Mouse (Mus musculus): Measurements from ENCODE around the gene Dclk3.

Gene Dclk3

DNA sequence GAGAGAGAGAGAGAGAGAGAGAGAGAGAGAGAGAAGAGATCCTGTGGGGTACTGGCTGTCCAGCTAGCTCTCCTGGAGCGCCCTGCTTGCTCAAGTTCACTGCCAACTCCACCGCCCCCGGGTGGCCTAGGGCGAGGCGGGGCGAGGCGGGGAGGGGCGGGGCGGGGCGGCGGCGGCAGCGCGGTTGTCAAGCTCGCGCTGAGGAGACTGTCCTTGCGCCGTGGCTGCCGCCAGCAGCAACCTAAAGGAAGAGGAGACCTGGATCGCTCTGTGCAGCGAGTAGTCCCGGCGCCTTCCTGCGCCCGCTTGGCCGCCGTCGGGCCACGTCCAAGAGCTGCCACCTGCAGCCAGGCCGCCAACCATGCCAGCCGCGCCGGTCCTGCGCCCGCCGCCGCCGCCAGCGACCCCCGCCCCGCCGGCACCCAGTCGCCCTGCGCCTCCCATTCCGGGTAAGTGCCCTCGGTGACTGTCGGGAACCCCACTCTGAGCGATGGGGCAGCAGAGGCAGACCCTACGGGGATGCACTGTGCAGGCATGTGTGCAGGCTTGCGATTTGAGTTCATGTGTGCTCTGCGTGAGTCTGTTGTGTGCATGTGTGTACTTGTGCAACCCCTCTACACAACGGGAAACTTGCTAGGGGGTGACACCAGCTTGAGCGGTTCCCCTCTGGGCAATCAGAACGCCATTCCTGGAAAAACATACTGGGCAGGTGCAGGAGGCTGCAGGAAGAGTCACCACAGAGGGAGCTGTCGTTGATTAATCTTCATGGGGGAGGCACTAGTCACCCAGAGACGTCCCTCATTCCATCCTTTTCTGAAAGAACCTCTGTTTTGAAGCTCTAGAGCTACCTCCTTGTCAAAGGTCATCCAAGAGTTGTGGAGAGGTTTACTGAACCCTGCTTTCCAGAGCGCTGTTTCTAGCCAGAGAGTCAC lies at the start of gene Dclk3:
TSS of gene Dclk3 (plus strand) at position 178 of the 932 bp plus-strand sequence.
- DNase-seq (ENCODE audit: low spot score): no peak

DNA sequence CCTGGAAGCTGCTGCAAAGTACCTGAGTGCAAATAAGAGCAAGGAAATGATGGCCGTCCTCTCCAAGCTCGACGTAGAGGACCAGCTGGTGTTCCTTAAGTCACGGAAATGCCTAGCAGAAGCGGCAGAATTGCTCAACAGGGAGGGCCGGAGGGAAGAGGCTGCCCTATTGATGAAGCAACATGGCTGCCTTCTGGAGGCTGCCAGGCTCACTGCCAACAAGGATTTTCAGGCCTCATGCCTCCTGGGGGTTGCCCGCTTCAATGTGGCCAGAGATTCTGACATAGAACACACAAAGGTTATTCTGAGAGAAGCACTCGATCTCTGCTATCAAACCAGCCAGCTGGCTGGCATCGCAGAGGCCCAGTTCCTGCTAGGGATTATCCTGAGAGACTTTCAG lies 48.9 kb upstream of the Dclk3 start:
- no peak for DNase-seq (ENCODE audit: low spot score)

DNA sequence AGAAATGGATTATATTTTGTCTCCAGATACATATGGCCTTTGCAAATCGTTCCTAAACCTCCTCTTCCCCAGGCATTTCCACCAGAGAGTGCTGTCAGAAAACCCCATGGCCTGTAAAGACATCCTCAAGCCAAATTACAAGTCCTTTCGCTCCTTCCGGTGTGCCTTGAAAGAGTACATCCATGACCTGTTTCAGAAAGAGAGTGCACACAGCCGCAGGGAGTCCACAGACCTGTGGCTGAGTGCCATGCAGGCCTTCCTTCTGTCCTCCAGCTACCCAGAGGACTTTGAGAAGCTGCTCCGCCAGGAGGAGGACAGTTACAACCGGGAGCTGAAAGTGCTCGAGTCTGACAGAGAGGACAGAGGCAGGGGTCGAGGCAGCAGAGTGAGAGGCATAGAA lies 47.8 kb upstream of the Dclk3 start:
- DNase-seq (ENCODE audit: low spot score): no peak

DNA sequence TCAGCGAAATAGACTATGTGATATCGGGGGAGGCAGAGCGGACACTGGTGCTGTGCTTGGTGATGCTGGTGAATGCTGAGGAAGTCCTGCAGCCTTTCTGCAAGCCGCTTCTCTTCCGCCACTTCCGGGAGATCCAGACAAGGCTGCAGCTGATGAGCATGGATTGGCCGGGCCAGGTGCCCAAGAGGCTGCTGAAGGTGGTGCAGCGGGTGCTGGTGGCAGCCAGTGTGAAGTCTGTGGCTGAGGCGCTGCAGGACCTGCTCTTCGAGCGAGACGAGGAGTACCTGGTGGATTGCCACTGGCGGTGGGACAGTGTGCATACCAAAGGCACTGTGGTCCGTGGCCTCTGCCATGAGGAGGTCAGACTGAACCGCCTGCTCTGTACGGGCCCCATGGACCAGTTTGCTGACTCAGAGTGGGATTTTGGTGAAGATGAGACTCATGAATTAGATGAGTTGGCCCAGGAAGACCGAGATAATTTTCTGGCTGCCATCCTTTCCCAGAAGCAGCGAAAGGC lies 46.9 kb upstream of the Dclk3 start:
- no peak for DNase-seq (ENCODE audit: low spot score)

DNA sequence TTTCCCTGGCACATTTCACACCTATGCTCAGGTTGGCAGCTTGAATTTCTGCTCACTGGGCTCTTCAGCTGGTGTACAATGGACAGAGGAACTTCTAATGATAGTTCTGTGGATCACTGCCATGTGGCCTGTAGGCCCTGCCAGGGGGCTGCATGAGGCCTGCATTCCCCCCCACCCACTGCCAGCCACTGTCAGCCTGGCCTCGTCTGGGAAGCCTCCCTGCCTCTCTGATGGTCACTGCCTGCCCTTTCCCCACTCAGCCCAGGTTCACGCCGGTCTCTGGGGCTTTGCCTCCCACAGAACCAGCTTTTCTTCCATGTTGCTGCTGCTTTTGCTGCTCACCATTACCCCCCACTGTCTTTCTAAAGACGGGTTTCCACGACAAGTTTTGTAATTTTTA lies 43.6 kb upstream of the Dclk3 start:
- DNase-seq (ENCODE audit: low spot score): no peak

DNA sequence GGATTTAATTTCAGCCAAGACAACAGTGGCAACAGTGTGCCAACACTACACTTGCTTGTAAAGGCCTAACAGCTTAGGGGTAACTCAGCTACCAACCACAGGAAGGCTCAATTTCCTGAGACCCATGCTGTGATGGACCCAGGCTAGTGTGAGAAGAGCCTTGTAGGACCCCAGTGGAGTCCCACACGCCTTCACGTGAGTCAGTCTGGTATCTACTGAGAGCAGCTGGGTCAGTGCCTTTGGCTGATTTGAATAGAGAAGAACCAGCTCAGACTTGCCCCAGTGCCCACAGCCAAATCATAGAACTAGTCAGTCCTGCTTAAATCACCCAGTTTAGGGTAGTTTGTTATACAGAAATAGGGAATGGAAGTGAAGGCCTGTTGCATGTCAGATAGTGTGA lies 40.8 kb upstream of the Dclk3 start:
- no peak for DNase-seq (ENCODE audit: low spot score)

DNA sequence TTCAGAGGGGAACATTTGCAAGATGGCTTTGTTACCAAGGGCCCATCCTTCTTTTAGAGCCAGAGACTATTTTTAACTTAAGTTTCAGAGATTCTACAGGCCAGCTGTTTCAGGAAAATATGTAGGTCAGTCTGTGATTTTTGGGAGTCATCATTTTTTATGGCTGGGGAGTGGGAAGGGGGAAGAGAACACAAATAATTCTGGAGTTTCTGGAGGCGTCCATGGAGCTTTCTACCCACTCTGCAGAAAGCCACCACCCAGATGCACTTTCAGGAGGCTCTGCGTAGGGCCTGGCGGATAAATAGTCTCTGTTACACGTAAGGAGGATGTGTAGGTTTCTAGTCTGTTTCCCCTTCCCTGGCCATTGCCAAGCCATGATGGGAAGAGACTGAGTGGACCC lies 38.8 kb upstream of the Dclk3 start:
- no peak for DNase-seq (ENCODE audit: low spot score)

DNA sequence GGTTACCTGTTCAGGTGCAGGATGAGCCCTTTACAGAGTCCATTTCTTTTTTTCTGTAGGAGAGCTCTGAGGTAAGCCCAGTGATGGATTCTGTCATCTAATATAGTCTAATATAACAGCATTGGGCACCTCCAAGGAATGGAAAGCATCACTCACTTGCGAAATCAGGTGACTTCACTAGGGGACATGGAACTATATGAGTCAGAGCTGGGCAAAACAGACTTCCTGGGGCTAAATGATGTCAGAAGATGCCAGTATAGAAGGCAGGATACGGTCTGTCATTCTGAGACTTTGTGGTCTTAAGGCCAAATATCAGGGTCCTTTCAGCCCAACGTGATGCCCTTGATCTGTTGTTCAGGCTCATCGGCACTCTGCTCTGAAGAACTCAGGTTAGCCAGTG lies 35.7 kb upstream of the Dclk3 start:
- no peak for DNase-seq (ENCODE audit: low spot score)

DNA sequence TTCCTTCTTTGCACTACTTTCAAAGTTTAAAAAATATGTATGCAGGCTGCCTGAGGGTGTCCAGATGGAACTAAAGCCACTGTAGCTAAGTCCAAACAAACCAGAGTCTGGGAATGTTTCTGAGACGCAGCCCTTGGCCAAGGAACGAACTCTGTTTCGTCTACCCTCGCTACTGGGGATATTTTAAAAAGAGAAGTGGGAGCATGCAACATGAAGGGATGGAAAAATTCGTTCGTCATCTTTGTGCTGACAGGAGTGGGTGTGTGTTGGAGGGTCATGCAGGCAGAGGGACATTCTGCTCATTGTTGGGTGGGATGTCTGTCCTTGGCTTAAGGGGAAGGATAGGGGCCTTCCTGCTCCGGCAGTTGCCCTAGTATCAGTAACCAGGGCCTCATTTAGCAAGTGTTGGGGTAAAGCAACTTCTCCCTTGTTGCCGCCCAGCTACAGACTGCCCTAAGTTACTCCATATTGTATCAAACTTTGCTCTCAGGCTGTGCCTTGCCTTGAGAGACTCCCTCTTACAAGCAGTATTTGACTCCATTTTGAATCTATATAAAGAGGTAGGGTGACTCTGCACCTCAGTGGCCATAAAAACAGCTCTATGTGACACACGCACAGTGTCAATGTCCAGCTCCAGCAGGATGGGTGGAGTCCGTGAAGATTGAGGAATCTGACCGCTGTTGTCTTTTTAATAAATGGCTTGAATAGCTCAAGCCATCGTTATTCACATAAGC lies 34.4 kb upstream of the Dclk3 start:
- no peak for DNase-seq (ENCODE audit: low spot score)

DNA sequence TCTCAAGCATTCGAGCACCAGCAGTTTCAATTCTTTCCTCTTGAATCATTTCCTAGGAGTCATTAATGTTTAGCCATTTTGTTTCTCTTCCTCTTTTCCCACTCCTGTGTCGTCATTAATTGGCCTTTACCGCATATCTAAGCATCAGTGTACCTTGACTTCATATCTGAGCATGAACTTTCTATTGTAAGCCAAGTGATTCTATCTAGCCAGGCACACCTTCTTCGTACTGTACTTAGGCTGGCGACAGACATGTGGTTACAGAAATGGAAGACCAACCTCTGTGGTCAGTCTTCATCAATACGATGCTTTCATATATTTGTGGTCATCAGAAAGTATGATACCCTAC lies 33.8 kb upstream of the Dclk3 start:
- no peak for DNase-seq (ENCODE audit: low spot score)

DNA sequence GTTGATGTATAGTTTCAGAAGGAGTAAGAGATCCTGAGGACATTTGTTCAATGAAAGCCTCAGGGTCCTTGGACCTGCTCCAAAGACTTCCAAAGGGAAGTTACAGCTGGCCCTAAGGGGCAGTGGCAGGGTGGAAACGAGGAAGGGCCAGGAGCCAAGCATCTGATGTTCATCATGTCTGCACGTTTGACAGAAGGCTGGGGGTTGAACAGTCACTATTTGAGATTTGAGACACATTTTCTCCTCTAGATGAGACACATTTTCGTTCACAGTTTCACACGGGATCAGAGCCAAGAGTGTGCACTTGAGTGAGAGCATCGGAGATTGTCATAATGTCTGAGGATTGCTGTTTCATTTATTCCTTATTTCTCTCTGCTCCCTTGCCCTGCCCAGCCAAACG lies 30.9 kb upstream of the Dclk3 start:
- DNase-seq (ENCODE audit: low spot score): no peak

DNA sequence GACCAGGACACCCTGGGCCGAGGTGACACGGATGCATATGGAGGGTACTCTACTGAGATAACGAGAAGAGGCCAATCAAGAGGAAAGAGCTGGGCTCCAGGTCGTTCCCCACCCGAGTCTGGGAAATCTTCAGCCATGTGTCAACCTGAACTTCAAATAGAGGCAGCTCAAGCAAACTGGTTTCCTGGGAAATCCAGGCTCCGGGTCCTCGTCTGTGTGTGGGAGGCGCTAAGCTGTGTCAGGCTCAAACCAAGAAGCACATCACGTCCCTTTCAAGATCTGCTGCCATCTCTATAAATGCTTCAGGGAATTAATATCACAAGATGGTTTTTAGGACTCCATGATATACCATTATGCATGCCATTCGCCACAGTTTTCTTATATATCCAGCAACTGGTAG lies 30.5 kb upstream of the Dclk3 start:
- DNase-seq (ENCODE audit: low spot score): no peak

DNA sequence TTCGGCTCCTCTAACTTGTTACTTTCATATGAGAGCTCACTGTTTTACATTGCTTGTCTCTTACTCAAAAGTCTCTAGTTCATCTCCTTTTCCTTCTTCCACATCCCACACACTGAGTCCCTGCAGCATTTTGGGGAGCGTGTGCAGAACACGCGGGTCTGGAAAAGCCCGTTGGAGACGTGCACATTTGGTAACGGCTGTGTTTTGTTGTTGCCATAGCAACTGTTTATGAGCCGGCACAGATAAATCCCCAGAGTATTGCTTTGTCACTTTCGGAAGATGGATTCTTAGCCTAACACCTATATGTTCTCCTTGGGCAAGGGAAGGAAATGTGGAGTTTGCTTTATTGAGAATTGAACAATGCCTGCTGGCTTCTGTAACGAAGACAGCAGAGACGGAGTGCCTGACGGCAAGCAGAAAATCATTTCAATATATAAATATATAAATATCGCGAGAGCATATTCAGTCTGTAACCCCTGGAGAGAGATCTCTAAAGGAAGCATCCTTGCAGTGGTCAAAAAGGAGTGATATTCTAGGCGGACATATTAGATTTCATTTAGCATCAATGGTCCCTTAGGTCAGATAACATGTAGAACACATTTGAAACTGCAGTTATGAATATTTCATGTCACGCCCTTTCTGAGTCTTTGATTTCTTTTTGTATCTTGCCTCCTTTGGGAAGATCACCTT lies 26.3 kb upstream of the Dclk3 start:
- peak; percentile 61 for DNase-seq (ENCODE audit: low spot score)

DNA sequence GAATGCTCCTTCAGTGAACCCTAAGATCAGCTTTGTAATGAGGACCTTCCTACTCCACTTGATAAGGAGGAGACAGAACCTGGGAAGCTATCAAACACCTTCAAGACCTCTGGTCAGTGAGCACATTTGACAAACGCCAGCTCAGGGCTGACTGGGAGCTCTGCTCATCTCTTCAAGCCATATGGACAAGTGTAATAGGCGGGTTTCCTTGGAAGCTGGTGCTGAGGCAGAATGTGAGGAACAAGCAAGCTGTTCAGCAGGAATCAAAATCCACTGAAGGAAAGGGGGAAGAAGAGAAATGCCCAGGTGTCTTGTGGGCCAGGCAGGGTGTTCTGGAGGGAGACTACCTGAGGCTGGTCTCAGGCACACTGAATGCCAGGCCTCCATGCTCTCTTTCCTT lies 17.0 kb upstream of the Dclk3 start:
- DNase-seq (ENCODE audit: low spot score): no peak

DNA sequence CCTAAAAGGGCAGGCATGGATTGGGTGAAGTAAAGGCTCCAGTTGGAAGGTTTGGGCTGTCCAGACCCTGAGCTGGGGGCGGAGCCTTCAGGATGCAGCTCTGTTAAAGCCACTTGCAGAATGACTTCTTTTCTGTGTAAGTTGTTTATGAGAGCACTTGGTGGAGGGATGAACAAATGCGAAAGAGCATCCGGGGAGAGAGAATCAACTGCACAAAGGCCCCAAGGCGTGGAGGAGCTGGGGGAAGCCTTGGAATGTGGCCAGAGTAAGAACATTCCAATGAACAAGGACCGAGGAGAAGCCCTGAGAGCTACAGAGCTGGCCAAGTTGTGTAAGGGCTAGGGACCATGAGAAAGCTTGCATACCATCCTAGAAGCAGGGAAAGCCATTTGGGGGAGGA lies 16.3 kb upstream of the Dclk3 start:
- DNase-seq (ENCODE audit: low spot score): no peak

DNA sequence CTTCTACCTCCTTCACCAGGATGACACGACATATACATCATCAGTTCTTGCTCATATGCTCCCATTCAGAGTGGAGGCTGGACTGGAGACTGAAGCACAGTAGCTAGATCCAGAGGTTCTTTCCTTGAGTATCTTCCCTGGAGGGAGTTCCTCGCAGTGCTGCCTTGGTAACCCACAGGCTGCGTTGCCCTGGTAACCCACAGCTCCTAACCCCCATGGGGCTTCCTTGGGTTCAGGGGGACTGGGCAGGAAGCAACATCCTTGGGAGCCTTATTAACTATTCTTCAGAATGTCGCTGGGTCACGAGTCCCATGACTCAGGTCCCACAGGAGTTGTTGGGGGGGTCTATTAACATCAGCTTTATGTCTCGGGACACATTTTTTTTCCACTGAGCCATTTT lies 13.8 kb upstream of the Dclk3 start:
- DNase-seq (ENCODE audit: low spot score): no peak

DNA sequence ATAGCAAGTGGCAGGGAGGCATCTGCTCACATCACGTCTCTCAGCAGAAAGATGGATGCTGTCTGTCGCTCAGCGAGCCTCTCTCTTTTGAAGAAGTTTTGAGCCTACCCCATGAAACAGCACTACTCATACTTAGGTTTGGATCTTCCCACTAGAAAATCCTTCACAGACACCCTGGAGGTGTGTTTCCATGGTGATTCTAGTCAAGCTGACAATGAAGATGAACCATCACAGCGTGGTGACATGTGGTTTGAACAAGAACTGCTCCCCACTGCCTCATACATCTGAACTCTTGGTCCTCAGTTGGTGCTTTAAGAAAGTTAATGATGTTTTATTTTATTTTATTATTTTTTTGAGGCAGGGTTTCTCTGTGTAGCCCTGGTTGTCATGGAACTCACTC lies 12.9 kb upstream of the Dclk3 start:
- DNase-seq (ENCODE audit: low spot score): no peak

DNA sequence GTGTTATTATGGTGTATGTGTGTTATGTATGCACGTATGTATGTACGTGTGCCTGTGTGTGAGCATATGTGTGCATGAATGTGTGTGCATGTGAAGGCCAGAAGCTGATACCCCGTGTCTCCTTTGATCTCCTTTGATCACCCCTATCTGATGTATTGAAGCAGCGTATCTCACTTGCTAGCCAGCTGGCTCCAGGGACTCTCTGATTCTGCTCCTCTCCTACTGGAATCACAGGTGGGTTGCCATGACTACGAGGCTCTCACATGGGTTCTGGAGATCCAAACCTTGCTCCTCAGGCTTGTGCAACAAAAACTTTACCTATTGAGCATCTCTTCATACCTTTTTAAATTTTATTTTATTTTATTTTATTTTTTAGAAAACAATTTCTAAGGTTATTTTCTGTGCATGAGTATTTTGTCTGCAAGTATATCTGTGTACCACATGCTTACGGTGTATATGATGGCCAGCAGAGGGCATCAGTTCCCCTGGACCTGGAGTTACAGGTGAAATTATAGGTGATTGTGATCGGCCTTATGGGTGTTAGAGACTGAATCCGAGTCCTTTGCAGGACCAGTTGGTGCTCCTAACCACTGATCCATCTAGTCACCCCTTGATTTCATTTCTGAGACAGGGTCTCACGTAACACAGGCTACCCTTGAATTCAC lies 10.9 kb upstream of the Dclk3 start:
- DNase-seq (ENCODE audit: low spot score): no peak

DNA sequence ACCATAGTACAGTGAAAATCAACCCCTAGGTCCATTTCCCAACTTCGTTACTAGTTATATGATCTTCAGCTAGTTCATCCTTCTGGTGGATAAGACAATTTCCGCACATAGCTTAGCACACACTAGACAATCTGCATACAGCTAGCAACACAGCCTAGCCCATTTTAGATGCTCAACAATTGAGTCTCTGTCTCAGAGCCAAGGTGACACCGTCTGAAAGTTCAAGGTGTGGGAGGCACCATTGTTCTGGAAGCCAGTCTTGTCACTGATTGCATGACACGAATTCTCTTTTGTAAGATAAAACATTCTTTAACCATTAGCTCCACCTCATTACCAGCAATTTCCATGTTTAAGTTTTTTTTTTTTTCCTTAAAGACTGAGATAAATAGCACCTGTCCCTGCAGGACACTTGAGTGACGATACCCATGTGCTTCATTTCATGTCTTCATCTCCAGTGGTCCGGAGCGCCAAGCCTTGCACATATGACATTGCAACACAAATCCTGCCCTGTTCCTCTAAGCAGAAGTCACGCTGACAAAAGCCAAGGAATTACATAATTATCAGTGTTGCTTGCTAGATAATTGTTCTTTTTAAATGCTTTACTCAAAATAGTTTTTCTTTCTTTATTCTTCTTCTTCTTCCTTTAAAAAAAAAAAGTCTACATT lies 10.1 kb upstream of the Dclk3 start:
- DNase-seq (ENCODE audit: low spot score): no peak

DNA sequence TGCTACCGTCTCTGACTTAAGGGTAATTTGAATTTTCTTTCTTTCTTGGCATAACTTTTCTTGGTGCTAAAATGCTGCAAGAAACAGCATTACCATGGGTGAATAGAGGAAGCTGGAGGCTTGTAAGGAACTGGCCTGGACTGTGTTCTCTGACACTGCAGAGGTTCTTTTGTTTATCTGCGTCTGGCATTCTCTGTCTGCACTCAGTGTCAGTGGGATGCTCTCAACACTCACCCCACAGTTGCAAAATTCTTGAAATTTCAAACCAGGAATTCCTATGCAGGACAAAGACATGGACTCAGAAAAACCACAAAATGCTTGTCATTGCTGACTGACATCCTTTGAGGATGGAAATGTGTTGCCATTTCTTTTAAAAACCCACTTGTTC lies 9.5 kb upstream of the Dclk3 start:
- no peak for DNase-seq (ENCODE audit: low spot score)

DNA sequence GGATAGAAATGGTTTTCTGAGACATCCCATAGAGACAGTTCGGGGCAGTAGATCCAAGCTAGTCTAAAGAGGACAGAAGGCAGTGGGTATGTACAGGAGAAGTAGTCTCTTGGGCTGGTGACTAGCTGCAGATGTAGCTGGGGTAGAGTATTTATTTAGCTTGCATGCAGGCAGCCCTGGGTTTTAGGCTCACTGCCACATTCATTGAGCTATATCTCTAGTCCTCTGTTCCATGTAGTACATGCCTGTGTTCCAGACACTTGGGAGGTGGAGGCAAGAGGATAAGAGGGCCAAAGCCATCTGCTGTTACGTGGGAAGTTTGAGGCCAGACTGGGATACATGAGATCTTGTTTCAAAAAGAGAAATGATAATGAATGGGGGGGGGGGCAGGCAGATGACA lies 3.5 kb upstream of the Dclk3 start:
- DNase-seq (ENCODE audit: low spot score): no peak

DNA sequence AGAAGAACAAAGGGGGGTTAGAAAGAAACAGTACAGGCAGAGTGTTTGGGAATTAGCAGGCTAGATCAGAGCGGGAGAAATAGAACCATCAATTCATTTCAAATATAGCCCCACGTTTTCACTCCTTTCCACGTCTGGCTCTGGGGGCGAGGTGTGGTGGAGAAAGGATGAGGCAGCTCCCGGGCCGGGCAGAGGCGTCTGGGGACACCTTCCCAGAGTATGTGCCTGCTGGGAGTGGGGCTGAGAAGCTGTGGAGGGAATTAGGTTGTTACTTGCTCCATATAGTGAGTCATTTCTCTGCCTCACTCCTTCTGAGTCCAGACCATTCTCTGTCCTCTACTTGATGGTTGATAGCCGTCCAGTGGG lies 938 bp downstream of the Dclk3 start:
- DNase-seq (ENCODE audit: low spot score): no peak

Data from left cerebral cortex, adult 11 months (tissue).